Mouse (Mus musculus) left cerebral cortex, adult 2 months (tissue): Measurements from ENCODE around the gene Atcay. TPM values are rescaled to one million over a fixed set of nuclear protein-coding genes. Genes with fewer than 3 reads are reported as not detected.
A peak's percentile ranks its signal among the peaks of the same experiment; 100 is the strongest.

Experiments used
- DNase-seq, 2 experiments: peaks; one replicate each; pipeline ENCODE4 v3.0.0; 2021 to 2022; ENCODE audit warnings: low spot score in 2 of 2, mixed read lengths in 1 of 2; ENCODE audit errors: extremely low spot score in 1 of 2
- H3K27ac ChIP-seq: fragments of 200-600 bp; 2 replicates; pipeline ENCODE4 v1.8.1; 2022
- H3K4me3 ChIP-seq: fragments of 200-600 bp; 2 replicates; pipeline ENCODE4 v1.8.1; 2022
- CTCF ChIP-seq: fragments of 200-600 bp; IDR thresholded peaks from 2 replicates; pipeline ENCODE4 v1.8.1; 2022; ENCODE audit warnings: antibody characterized with exemption, mild to moderate bottlenecking, moderate library complexity
- intact Hi-C: fragments of 180-260 bp; cut with DNase I; formaldehyde crosslinking; loops from one replicate; pipeline ENCODE4 v1.15.1; 2025
- long read RNA-seq, 2 experiments: library from polyadenylated mRNA; stranded (forward); transcript quantifications; one replicate each; pipeline ENCODE4 v2.0.0; 2021; ENCODE audit warnings: borderline mapping rate in 2 of 2
- total RNA-seq, 2 experiments: library from RNA; stranded (reverse); gene quantifications; 2 replicates each; pipeline ENCODE4 v1.2.3; 2021

The Atcay gene
- 100 to 1,000 TPM; 203 to 206 TPM for total RNA-seq
- long read RNA-seq, experiment 1, transcript Atcay-201 (13 exons, 3,736 nt): major isoform, 80 of 95 reads
- long read RNA-seq, experiment 1, partial matches to known transcripts: 3 of 95 reads
- long read RNA-seq, experiment 1, other reads (novel, unspliced or antisense): 12 of 95 reads
- long read RNA-seq, experiment 2, transcript Atcay-201 (13 exons, 3,736 nt): major isoform, 46 of 63 reads
- long read RNA-seq, experiment 2, partial matches to known transcripts: 8 of 63 reads
- long read RNA-seq, experiment 2, other reads (novel, unspliced or antisense): 9 of 63 reads

- TF ChIP-seq CTCF: peak; percentile 65
- intact Hi-C loops: loop anchor here (2.0 kb wide), 1 partner anchor 22 kb away; the partner anchor contains the start of gene Matk
- DNase-seq: peak; percentile 80 to 83
- Histone ChIP-seq H3K4me3 (peak within 1 kb of the TSS; percentile 84), H3K27ac (peak within 1 kb of the TSS; percentile 98)
Measured at GRCm38 (mm10) chr10:81230438-81231332, at the start of gene Atcay. TSS of gene Atcay (minus strand) at chr10:81230833.

DNA sequence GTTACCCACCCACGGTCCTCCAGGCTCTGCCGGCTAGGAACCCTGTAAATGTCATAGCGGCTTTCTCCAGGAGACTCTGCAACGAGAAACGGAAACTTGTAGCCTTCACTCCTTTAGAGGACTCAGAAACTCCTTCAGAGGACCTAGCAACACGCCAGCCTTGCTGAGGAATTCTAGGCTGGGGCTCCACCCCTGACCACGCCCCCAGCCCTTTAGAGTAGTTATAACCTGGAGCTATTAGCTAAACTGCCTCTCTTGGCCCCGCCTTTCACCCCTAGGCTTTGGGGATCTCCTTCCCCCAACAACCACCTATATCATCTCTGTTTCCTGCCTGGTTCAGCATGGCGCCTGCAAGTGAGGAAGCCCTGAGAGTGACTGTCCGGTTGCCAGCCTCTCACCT, 48.9 kb upstream of the Atcay start:
- no peak for TF ChIP-seq CTCF
- intact Hi-C loops: no loop called here
- DNase-seq: no peak
- Histone ChIP-seq H3K27ac (no peak overlapping the region), H3K4me3 (no peak overlapping the region)

- no peak; the same call in 1 of the 2 replicates for TF ChIP-seq CTCF
- no peak for DNase-seq
- Histone ChIP-seq H3K4me3 (no peak overlapping the region), H3K27ac (no peak overlapping the region)
- intact Hi-C loops: no loop called here
Measured at GRCm38 (mm10) chr10:81277676-81278075, 47.0 kb upstream of the Atcay start.

- H3K27ac ChIP-seq: no peak overlapping the region
- TF ChIP-seq CTCF: no peak
- intact Hi-C loops: no loop called here
Measured at GRCm38 (mm10) chr10:81273842-81274241, 43.2 kb upstream of the Atcay start.

GRCm38 (mm10) chr10:81272356-81272755, 41.7 kb upstream of the Atcay start:
- TF ChIP-seq CTCF: no peak
- intact Hi-C loops: no loop called here
- no peak for DNase-seq
- H3K27ac ChIP-seq: no peak overlapping the region
- no peak overlapping the region for H3K4me3 ChIP-seq

More at GRCm38 (mm10) chr10:81273842-81274241, 43.2 kb upstream of the Atcay start:
- DNase-seq: no peak
- no peak overlapping the region for H3K4me3 ChIP-seq

DNA sequence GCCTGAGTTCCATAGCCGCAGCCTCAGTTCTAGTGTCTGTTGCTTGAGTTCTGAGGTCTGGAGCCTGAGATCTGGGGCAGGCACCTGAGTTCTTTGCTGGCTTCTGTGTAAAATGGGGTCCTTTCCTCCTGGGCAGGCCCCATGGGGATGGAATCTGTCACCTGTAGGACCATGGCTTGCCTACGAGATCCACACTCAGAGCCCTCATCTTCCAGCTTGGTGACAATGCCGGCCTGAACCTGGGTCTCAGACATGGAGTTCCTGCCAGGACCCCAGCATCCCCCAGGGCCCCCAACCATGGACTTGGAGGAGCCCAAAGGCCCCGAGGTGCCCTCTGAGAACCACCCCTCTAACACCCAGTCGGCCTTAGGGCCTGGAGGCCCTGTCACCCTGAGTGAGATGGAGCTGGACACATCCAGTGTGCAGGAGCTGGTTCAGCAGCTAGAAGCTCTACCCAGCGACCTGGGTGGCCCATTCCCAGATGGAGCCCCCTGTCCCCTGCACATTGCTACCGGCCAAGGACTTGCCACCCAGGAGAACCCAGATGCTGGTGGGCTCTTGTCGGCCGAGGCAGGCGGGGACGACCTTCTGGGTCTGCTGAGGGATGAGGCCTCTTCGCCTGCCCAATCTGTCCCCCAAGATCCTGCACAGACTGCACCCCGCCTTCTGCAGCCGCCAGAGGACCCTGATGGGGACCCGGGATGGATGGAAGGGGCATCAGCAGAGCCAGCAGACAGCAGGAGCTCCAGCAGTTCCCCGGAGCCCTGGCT, 38.2 kb upstream of the Atcay start:
- Histone ChIP-seq H3K27ac (peak overlapping the region; percentile 78), H3K4me3 (peak overlapping the region; percentile 94)
- intact Hi-C loops: loop anchor here (5.0 kb wide), 1 partner anchor 77 kb away; no protein-coding TSS in a partner anchor
- TF ChIP-seq CTCF: no peak
- DNase-seq: no peak

DNA sequence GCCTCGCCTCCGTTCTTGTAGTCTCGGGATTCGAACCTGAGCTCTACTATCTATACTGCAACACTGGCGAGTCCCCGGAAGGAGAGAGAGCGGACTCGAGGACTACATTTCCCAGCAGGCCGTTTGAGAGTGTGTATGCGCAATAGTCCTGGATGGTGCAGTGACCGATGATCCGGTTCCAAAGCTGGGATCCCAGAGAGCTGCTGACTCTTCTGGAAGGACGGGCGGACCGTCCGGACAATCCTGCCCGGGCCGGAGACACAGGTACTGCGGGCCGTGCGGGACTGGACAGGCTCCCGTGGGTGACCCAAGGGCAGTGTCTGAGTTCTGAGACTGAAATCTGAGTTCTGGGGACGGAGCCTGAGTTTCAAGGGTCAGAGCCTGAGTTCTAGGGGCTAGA, 37.4 kb upstream of the Atcay start:
- peak overlapping the region; percentile 78 for H3K27ac ChIP-seq
- no peak; the same call in none of the 2 replicates for TF ChIP-seq CTCF
- peak overlapping the region; percentile 94 for H3K4me3 ChIP-seq
- intact Hi-C loops: loop anchor here (5.0 kb wide), 1 partner anchor 76 kb away; no protein-coding TSS in a partner anchor
- peak; percentile 72 to 80 for DNase-seq

GRCm38 (mm10) chr10:81266211-81267105, 35.8 kb upstream of the Atcay start, which contains the start of the genes Mrpl54 and Apba3:
TSS of gene Mrpl54 (minus strand) at chr10:81266934.
TSS of gene Apba3 (plus strand) at chr10:81266960.
- intact Hi-C loops: loop anchor here (5.0 kb wide), 1 partner anchor 74 kb away; no protein-coding TSS in a partner anchor

DNA sequence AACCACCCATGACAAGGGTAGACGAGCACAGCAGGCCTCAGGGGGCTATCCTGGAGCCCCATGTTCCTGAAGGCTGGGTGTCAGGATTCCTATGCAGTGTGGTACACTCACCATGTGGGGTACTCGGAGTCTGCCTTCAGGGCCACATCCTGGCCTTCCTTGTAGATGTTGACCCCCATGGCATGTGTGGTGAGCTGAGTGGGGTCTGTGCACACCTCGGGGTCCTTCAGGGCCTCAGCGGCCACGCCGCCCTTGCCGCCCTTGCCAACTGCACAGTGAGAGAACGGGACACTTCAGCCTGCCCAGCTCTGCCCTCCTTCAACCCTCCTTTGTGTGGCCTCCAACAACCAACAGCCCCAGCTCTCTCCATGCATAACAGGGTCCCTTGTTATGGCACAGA, 34.9 kb upstream of the Atcay start:
- no peak for DNase-seq
- no peak for TF ChIP-seq CTCF

More at GRCm38 (mm10) chr10:81266211-81267105, 35.8 kb upstream of the Atcay start, which contains the start of the genes Mrpl54 and Apba3:
- TF ChIP-seq CTCF: no peak
- peak; percentile 94 to 95 for DNase-seq
- peak within 1 kb of the TSS; percentile 100 for H3K27ac ChIP-seq
- peak within 1 kb of the TSS; percentile 94 for H3K4me3 ChIP-seq

GRCm38 (mm10) chr10:81261025-81261424, 30.4 kb upstream of the Atcay start:
- intact Hi-C loops: no loop called here
- Histone ChIP-seq H3K4me3 (no peak overlapping the region), H3K27ac (no peak overlapping the region)
- no peak for TF ChIP-seq CTCF
- no peak for DNase-seq

More for the DNA sequence above, 34.9 kb upstream of the Atcay start:
- H3K27ac ChIP-seq: no peak overlapping the region
- H3K4me3 ChIP-seq: peak overlapping the region; percentile 89; the same call in 1 of the 2 replicates
- intact Hi-C loops: loop anchor here (5.0 kb wide), 1 partner anchor 73 kb away; no protein-coding TSS in a partner anchor
